Mouse (Mus musculus): ENCODE measurements around the gene Borcs8.
A peak's percentile ranks its signal among the peaks of the same experiment; 100 is the strongest.

Gene Borcs8

DNA sequence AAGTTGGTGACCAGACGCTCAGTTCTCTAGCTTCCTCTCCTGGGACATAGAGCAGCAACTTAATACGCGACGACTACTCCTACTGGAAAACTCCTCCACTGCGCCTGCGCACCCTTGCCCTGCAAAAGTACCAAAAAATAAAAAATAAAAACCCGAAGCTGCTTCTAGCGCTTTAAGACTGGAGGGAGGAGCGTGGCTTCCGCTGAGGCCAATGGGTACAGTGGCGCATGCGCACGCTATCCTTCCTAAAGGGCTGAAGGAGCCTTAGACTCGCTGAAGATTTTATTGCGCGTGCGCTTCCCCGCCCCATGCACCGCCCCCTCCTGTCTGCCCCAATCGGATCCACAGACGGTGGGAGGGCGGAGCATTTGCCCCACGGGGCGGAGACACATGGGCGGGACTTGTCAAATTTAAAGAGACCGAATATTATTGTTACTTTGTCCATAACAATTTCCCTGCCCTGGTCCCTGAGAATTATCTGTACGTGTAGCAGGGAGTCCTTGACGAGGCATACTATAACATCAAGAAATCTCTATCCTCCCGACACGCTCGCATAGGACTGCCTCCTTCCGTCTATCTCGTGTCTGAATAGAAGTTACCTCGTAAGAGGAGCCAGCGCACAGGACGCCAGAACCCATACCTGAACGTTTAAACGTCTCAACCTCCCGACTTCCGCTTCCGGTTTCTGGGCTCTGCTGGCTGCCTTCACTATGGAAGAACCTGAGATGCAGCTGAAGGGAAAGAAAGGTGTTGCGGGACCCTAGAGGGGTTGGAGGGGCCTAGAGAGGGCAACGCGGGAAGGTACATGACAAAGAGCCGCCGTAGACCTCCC lies at the start of gene Borcs8, which contains the start of the genes Rfxank and Mef2b:
Borcs8 (plus strand) TSS at position 474 of the 832 bp plus-strand sequence.
Rfxank (minus strand) TSS at position 129 of the 832 bp plus-strand sequence.
Mef2b (plus strand) TSS at position 686 of the 832 bp plus-strand sequence.
- DNase-seq (ENCODE audit: low spot score): peak; percentile 99

DNA sequence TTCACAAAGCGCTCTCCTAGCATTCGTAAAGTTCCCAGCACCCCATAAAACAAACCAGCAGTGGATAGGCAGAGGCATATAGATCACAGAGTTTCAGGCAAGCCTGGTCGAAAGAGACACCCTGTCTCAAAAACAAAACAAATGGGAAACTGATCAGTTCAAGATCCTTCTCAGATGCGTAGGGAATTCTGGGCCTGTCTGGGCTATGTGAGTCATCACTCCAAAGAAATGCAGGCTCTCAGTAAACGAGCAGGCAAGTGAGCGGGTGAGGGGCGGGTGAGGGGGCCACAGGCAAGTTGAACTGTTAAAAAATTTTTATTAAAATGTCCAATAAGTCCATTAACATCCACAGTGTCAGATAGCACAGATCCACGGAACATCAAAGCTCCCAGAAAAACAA lies 46.5 kb upstream of the Borcs8 start:
- DNase-seq (ENCODE audit: low spot score): no peak

DNA sequence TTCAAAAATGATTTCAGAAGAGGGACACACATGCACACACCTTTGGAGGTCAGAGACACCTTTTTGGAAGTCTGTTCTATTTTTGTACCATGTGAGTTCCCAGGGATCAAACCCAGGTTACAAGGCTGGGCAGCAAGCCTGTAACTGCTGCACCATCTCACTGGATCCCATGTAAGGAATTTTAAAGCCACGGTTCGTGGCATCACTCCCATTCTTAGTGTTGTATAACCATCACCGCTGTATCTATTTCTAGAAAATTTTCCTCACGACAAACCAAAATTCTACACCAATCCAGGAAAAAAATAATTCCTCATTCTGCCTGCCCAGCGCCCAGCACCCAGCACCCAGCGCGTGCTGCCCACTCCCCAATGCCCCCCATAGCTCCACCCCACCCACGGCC lies 40.0 kb upstream of the Borcs8 start:
- no peak for DNase-seq (ENCODE audit: low spot score)

DNA sequence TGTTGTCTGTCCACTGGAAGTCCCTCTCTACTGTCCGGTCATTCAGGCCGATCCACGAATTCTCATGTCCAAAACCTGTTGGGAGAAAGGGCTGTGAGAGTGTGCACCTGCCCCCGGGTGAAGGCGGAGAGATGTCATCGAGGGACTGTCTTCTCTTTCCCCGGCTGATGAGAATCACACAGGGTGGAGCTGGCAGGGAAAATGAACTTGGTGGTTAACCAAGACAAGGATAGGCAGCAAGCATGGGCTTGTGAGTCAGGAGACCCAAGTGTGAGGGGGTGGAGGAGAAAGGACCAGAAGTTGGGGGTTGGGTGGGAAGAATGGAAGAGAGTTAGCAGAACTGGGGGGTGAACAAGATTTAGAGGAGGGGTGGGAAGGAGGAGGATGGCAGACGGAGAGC lies 39.1 kb upstream of the Borcs8 start:
- DNase-seq (ENCODE audit: low spot score): no peak

DNA sequence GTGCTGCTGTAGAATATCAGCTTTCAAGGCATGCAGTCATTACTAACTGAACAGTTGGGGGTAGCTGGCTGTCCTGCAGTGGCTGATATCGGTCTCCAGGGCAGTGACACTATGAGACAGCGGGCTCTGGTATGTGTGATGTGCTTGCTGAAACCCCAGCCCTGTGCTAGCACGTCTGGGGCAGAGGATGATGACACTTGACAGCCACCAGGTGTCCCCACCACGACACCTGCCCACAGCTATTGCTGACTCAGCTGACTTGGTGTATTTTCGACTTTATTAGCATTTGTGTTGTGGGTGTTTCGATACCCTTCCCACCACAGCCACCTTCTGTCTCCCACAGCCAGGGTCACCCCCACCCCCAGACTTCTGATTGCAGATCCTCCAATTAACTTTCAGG lies 34.8 kb upstream of the Borcs8 start:
- DNase-seq (ENCODE audit: low spot score): peak; percentile 12

DNA sequence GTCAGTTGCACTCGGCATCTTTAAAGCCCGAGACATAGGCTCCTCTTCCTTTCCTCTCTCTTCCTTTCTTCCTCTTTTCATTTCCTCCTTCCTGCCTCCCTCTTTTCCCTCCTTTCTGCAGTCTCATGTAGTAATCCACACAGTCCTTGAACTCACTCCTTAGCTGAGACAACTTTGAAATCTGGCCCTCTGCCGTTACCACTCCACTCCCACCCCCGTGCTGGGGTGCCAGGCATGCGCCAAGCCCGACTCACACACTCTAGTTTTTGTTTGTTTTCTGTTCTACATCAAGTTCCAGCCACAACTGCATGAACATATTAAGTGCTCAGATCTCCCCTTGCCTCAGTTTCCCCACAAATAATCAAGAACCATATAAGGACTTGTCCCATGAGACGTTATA lies 34.4 kb upstream of the Borcs8 start:
- no peak for DNase-seq (ENCODE audit: low spot score)

DNA sequence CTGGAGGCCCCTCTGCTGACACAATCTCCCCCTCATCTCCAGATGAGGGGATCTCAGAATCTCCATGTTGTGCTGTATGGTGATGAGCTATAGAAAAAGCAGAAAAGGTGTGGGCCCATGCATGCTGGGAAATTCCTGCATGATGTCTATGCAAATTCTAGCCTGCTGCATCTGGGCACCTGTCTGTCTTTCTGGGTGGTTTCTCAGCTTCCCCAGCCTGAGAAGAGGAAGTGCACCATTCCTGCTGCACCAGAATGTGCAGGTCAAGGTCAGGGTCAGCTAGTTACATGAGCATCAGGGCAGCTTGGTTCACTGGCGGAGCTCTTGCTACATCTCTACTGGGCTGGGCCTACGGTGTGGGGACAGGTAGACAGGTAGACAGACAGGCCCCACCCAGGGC lies 28.8 kb upstream of the Borcs8 start:
- no peak for DNase-seq (ENCODE audit: low spot score)

DNA sequence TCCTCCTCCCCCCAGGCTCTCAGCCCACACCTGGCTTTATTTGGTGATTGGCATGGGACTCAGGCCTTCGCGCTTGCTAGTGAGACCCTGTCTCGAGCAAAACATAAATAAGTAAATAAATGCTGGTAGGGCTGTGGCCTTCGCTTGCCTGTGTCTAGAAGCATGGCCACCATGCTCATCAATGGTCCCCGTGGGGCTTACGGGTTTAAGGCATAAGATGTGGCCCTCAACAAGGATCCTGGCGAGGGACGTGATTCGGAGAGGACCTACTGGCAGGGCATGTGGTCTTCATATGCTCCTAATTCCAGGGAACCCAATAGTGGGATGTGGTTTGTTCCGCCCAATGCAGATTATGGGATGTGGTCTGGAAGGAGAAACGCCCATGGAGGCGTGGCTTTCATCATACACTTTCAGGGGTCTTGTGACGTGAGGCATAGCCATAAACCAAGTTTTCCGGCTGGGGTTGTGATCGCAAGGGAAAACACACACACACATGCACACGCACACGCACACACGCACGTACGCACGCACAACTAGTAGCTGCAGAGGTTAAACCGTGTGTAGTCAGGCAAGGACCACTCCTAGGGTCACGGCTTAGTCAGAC lies 28.0 kb upstream of the Borcs8 start:
- no peak for DNase-seq (ENCODE audit: low spot score)

DNA sequence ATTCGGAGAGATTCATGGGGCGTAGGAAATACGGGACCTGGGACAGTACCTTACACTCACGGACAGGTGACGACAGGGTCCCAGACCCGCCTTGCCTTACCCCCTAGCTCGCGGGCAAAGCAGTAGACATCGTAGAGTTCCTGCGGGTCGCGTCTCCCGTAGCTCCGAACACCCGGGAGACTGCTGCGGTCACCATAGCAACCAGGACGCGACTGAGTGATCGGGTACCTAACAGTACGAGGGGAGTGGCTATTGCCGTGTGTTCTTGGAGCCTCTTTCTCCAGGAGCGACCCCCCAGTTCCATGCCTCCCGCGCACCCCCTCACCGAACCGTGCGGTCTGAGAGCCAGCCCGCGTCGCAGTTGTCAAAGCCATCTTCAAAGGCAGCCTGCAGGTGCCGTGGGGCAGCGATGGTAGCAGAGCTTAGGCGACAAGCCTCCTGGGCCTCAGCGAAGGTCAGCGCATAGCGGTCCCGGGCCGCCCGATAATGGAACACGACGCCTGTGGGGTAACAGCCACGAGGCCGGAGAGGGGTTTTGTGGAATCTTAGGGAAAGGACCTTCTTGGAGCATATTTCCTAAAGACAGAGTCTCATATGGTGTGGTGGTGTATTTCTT lies 26.8 kb upstream of the Borcs8 start:
- no peak for DNase-seq (ENCODE audit: low spot score)

DNA sequence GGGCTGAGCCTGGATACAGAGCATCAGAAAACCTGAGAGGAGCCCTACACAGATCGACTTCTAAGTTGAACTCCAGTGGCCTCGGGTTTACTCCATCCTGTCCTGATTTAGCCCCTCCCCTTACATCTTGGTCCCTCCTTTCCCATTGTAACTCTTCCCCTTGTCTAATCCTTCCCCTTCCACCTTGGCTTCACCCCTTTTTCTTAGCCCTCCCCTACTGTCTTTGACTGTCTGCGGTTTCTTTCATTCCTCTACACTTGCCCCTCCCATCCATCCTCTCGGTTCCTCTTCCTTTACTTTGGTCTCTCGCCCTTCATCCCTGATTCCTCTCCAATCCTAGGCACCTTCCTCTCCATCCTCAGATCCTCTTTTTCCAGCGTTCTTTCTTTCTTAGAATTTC lies 24.8 kb upstream of the Borcs8 start:
- DNase-seq (ENCODE audit: low spot score): no peak

DNA sequence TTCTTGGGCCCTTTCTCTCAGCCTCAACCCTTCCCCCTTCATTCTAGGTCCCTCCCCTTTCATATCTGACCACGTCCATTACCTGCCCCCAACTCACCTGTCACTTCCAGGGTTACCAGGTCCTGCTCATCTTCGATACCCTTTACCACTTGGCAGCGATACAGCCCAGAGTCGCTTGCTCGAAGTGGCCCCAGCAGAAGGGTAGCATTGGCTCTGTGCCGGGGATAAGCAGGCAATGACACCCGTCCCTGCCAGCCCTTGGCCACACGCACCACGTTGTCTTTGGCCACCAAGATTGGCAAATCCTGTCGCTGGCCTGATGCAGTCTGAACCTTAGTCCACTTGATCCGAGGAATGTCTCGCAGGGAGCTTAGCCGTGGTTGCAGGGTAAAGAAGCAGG lies 24.4 kb upstream of the Borcs8 start:
- DNase-seq (ENCODE audit: low spot score): no peak

DNA sequence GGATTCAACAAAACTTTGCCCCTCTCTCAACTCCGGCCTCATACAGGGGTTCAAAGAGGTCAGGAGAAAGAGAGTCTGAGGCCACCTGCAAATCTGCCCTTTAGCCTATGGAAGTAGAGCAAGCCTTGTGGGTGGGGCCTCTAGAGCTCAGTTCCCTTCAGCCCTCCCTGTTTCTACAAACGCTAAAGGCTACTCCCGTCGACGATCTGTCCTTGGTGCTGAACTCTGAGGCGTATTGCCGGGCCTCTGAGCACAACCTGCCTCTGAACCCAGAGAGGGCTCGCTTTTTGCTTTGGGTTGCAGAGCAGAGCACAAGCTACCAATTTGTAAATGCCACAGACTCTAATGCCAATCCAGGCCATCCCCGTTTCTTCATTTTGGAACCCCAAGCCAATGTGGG lies 21.7 kb upstream of the Borcs8 start:
- peak; percentile 47 for DNase-seq (ENCODE audit: low spot score)

DNA sequence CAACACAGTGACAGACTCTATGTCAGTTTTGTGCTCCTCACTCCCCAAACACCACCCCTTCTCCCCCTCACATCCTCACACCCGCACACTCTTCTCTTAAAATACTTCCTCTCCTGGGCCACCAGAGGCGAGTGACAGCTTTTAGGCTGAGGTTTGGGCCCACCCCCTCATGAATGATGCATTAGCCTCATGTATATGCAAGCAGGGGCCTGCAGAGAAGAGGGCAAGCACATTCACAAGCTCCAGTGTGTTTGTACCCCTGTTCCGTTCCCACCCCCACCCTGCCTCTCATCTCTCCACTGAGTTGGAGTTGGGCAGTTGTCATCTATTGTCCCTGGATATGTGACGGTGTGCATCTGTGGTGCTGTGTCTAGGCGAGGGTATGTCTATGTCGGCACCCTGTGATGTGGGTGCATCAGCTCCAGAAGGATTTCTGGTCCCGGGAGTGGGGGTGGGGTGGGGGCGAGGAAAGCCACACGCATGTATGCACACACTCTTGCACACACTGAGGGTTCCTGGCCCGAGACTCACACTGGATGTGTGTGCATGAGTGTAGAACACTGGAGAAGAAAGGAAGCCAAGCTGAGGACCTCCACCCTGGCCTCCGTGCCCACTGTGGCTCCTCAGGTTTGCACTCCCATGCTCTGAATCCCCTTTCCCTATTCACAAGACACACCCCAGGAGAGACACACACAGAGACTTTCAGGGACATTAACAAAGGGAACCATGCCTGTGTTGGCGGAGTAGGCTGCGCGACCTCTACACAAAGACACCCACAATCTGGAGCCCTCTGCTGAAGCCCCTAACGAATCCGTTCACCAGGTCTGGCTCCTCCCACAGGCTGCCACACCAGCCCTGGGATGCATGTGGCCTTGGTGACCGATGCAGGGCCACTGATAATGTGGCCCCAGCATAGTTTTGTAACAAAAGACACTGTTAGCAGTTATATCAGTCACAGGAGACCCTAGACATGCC lies 20.3 kb upstream of the Borcs8 start:
- no peak for DNase-seq (ENCODE audit: low spot score)

DNA sequence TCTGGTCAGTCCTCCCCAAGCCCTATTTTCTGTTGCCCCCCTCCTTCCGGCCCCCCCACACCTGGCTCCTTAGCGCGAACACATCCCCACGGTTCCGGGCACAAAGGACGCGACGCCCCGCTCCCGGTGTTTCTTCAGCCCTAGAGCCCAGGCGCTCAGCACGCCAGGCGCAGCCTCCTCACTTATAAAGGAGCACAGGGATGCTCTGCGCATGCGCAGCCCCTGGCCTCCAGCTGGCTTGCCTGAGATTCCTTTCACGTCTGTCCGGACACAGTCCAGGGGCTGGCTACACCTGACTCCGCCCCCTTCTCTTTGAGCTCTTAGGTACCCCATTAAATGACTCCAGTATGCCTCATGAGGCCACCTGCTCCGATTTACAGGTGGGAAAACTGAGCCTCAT lies 18.6 kb upstream of the Borcs8 start, which contains the start of gene Ncan:
Ncan (minus strand) TSS at position 207 of the 400 bp plus-strand sequence.
- DNase-seq (ENCODE audit: low spot score): peak; percentile 55

DNA sequence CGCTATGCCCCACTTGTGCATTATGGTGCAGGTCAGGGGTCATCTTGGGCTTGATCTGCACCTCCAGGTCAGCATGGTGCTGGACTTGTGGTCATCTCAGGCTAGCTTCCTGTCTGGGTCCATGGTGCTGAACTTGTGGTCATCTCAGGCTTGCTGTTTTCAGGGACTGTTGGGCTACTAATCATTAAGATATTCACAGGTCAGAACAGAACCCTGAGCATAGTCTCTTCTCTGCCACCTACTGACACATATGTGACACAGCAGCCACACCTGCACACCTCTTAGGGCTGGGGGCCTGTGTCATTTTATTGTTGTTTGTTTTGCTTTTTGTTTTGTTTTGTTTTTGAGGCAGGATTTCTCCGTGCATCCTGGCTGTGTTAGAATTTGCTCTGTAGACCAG lies 16.4 kb upstream of the Borcs8 start:
- no peak for DNase-seq (ENCODE audit: low spot score)

DNA sequence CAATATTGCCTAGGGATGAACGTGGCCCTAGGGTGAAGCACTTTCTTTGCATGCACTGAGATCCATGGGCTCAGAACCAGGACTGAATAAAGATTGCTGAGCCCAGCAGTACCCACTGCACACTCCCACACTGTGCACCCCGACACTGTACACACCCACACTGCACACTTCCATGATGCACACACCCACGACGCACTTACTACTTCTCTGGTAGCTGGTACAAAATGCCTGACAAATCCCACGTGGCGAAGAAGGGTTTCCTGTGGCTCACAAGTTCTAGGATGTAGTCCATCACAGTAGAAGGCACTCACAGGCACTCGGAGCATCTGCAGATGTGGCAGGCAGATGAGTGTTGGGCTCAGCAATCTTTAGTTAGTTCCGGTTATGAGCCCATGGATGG lies 14.3 kb upstream of the Borcs8 start:
- DNase-seq (ENCODE audit: low spot score): no peak

DNA sequence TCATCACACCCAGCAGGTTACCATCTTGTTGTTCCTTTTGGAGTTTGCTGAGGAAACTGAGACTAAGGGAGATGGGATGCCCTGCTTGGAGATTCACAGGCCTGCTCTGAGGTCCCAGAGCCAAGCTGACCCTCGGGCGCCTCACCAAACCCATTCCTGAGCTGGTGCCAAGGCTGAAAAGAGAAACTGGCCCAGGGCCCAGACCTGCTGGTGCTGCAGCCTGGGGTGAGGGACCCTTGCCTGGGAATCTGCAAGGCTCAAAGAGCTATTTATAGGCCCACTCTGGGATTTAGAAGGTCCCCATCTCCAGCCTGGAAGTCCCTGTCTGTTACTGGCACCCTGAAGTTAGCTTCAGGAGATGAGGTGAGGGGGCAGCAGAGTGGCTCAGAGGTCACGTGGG lies 10.9 kb upstream of the Borcs8 start:
- DNase-seq (ENCODE audit: low spot score): no peak

DNA sequence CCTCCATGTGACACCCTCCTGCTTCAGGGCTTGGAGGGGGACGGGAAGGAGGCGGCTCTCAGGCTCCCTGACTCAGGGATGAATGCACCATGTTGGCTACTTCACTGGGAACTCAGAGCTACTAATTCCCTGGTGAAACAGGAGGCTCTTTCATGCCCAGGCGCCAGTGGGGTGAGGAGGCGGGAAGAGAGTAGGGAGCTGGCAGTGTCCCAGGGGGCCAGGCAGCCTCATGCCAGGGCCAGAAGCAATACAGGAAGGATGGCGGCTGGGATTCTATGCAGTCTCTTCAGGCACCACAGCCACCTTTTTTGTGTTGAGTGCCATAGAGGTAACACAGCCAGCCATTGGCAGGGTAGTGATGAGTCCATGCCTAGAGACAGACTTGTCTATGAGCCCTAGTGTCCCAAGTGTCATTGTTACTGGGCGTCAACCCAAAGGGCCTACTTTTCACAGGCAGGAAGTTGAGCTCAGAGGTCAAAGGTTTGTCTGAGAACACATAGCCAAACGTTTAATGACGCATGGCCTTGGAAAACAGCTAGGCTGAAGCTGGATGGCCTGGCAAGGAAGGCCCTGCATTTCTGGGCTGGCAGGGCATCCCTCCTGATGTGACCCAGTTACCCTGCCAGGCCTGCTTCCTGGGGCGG lies 9.9 kb upstream of the Borcs8 start:
- DNase-seq (ENCODE audit: low spot score): no peak

DNA sequence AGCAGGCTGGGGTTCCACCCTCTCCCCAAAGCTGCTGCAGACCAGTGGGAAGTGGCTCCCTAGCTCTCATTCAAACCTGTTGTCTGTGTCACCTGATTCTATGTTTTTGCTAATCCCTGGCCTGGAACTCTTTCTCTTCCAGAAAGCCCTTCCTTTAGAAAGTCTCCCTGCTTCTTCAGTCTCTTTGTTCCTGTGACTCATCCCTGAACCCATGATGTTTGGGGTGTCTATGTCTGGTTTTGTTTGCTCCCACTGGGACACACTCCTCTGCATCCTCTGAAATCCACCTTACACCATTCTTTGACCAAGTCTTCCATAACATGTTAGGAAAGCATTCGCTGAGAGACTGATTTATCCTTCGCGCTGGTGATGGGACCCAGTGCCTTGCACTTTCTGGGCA lies 9.2 kb upstream of the Borcs8 start:
- DNase-seq (ENCODE audit: low spot score): no peak

DNA sequence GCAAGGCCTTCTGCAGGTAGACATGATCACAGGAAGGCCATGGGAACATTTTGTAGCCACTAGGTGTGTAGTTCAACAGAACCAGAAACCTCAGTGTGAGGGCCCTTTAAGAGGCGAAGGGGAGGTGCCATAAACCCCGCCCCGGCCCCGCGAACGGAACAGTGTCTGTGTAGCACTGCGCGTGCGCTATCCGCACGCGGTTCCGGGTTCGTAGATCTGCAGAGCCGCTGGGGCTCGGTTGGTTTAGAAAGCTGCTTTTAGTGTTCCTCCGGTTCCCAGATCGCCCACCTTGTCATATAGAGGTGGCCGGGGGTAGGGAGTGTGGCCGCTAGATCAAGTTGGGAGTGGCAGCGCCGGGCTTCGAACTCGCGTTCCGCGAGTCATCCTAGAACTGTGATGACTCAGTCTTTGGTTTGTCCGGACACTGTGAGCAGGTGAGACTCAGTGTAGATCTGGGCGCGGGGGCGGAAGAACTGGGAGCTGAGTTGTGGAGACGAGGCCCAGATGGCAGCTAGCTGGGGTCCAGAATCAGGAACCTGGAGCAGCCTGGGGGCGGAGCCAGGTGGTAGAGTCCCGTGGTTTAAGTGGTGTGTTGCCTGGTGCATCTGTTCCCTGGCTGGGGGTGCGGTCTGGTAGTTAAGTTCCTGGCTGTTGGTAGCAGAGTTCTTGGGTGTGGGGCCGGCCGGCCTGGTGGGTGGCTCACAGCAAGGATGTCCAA lies 8.0 kb upstream of the Borcs8 start, which contains the start of gene Nr2c2ap:
Nr2c2ap (plus strand) TSS at position 168 of the 718 bp plus-strand sequence.
- DNase-seq (ENCODE audit: low spot score): peak; percentile 84

DNA sequence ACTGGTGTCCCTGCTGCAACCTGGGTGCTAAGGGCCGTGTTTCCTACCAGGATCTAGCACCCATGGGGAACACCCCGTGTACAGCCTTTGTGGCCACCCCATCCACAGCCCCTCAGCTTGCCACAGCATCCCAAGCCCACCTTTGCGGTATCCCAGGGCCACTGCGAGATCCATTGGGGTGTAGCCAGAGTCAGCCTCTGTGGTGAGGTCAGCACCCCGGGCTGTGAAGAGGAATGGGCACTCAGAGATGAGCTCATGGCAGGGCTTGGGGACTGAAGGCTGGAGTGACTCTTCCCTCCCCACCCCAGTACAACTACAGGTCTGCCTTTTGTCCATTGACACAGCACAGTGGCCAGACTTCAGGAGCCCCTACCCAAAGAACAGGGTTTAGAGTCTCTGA lies 5.2 kb upstream of the Borcs8 start:
- DNase-seq (ENCODE audit: low spot score): no peak
